Mouse (Mus musculus): ENCODE measurements at regions not wholly inside any gene's neighbourhood (a gene's known extent, or its start where the extent isn't known, plus 50 kb on each side); places are given as distances from the start of the nearest gene placed in this dataset.
"Not testable (repeated sequence)": the region's sequence is repeated elsewhere in the genome, so short reads cannot be mapped to it uniquely, and the experiment has no call there.

DNA sequence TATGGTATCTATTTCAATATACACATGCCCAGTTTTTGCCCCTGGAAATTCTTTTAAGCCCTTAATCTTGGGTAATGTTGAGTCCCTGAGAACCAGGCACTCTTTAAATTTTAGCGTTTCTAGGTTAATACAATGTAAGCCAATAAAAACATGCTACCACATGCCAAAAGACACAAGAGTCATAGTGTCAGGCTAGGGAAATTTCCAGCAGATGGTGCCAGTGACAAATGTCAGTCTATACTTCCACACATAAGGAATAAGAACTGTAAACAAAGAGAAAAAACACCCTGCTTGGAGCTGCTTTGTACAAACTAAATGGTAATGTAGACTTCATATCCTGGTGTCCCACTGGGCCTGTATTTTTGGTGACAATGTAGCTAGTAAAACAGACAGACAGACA, 157.2 kb upstream of the Slc10a2 start:
- no peaks in the 10 kb centered on the region for H3K27me3 ChIP-seq (ENCODE audit: control insufficient read depth, insufficient read depth, low read length)
- TF ChIP-seq POLR2A (IDR thresholded peaks at IDR 0.05; ENCODE audit: low read depth, low read length) (no peak), CTCF (IDR thresholded peaks at IDR 0.05; ENCODE audit: extremely low read depth, insufficient read depth, insufficient read length, insufficient replicate concordance) (no peak)
- 82% methylated on average over 1 of the region's 1 CpGs for WGBS

GRCm38 (mm10) chr8:5241871-5242270, 136.7 kb upstream of the Slc10a2 start:
- not testable (repeated sequence) for H3K4me1 ChIP-seq (ENCODE audit: control insufficient read depth, insufficient read depth, insufficient read length); H3K27me3 ChIP-seq (ENCODE audit: control insufficient read depth, insufficient read depth, low read length); H3K4me3 ChIP-seq (ENCODE audit: extremely low read depth, insufficient read depth, insufficient read length); H3K36me3 ChIP-seq (ENCODE audit: control insufficient read depth, insufficient read depth, low read length); H3K27ac ChIP-seq (ENCODE audit: insufficient read depth, low read length)
- WGBS = 93% methylated on average over 22 of the region's 22 CpGs
- DNase-seq (ENCODE audit: low read depth in 1 of 2, low spot score in 2 of 2) = peak in 1 of 2 experiments; percentile 36

More for the DNA sequence above, 157.2 kb upstream of the Slc10a2 start:
- Histone ChIP-seq H3K4me1 (ENCODE audit: control insufficient read depth, insufficient read depth, insufficient read length) (no peaks in the 10 kb centered on the region), H3K36me3 (ENCODE audit: control insufficient read depth, insufficient read depth, low read length) (no peaks in the 10 kb centered on the region), H3K27ac (ENCODE audit: insufficient read depth, low read length) (no peak overlapping the region), H3K4me3 (ENCODE audit: extremely low read depth, insufficient read depth, insufficient read length) (no peak overlapping the region)
- DNase-seq (ENCODE audit: low read depth in 1 of 2, low spot score in 2 of 2) = no peak
